Mouse (Mus musculus) right cerebral cortex, postnatal 4 days (tissue): ENCODE data around the gene Rraga.

Experiments
- DNase-seq: peaks from one replicate; pipeline ENCODE4 v3.0.0-alpha.2; 2022

Gene Rraga

GRCm38 (mm10) chr4:86575283-86575983 lies at the start of gene Rraga:
Rraga (plus strand) TSS chr4:86575668.
- DNase-seq: peak; percentile 95

- DNase-seq: no peak
These were observed 48.0 kb upstream of the Rraga start for GRCm38 (mm10) chr4:86527162-86528136.

GRCm38 (mm10) chr4:86529161-86529560 lies 46.3 kb upstream of the Rraga start:
- DNase-seq: no peak

GRCm38 (mm10) chr4:86533406-86534090 lies 41.9 kb upstream of the Rraga start:
- no peak for DNase-seq

- DNase-seq: no peak
These were observed 41.4 kb upstream of the Rraga start for GRCm38 (mm10) chr4:86534091-86534481.

- DNase-seq: peak; percentile 35
These were observed 37.5 kb upstream of the Rraga start for GRCm38 (mm10) chr4:86537972-86538371.

- DNase-seq: no peak
These were observed 36.5 kb upstream of the Rraga start for GRCm38 (mm10) chr4:86538936-86539335.

GRCm38 (mm10) chr4:86541573-86541972 lies 33.9 kb upstream of the Rraga start:
- no peak for DNase-seq

GRCm38 (mm10) chr4:86543999-86544398 lies 31.5 kb upstream of the Rraga start:
- no peak for DNase-seq

- DNase-seq: no peak
These were observed 29.9 kb upstream of the Rraga start for GRCm38 (mm10) chr4:86545615-86546014.

GRCm38 (mm10) chr4:86548332-86548731 lies 27.1 kb upstream of the Rraga start:
- no peak for DNase-seq

GRCm38 (mm10) chr4:86555035-86555707 lies 20.3 kb upstream of the Rraga start:
- no peak for DNase-seq

- DNase-seq: no peak
These were observed 18.1 kb upstream of the Rraga start for GRCm38 (mm10) chr4:86557371-86557770.

- no peak for DNase-seq
These were observed 17.2 kb upstream of the Rraga start, which contains the start of gene Saxo1 for GRCm38 (mm10) chr4:86558228-86558627. Saxo1 (minus strand) TSS chr4:86558328.

GRCm38 (mm10) chr4:86559006-86559405 lies 16.5 kb upstream of the Rraga start:
- DNase-seq: no peak

- DNase-seq: no peak
These were observed 14.4 kb upstream of the Rraga start for GRCm38 (mm10) chr4:86561061-86561460.

- no peak for DNase-seq
These were observed 557 bp upstream of the Rraga start for GRCm38 (mm10) chr4:86574939-86575282.

GRCm38 (mm10) chr4:86576120-86576541 lies 663 bp downstream of the Rraga start:
- peak; percentile 13 for DNase-seq

- DNase-seq: no peak
These were observed 1.3 kb downstream of the Rraga start for GRCm38 (mm10) chr4:86576630-86577225.

GRCm38 (mm10) chr4:86580056-86580455 lies 4.6 kb downstream of the Rraga start:
- no peak for DNase-seq

- no peak for DNase-seq
These were observed 5.1 kb downstream of the Rraga start for GRCm38 (mm10) chr4:86580591-86580990.

- no peak for DNase-seq
These were observed 12.8 kb downstream of the Rraga start for GRCm38 (mm10) chr4:86588236-86588635.
